Mouse (Mus musculus) testis, adult 2 months (tissue): Measurements from ENCODE around the gene Snu13. TPM values are rescaled to one million over a fixed set of nuclear protein-coding genes. Genes with fewer than 3 reads are reported as not detected.

Experiments
- H3K27ac ChIP-seq: fragments of 200-500 bp; 2 replicates; pipeline ENCODE4 v1.5.1; 2012; ENCODE audit warnings: low read depth, low read length; ENCODE audit not compliant: control insufficient read depth, insufficient read depth
- H3K27me3 ChIP-seq: fragments of 200-500 bp; 2 replicates; pipeline ENCODE4 v1.6.1; 2012; ENCODE audit warnings: mild to moderate bottlenecking, low read length, moderate library complexity; ENCODE audit not compliant: control insufficient read depth, insufficient read depth
- H3K36me3 ChIP-seq: fragments of 200-500 bp; 2 replicates; pipeline ENCODE4 v1.6.1; 2012; ENCODE audit warnings: mild to moderate bottlenecking, low read length; ENCODE audit not compliant: control insufficient read depth, insufficient read depth
- H3K4me1 ChIP-seq: fragments of 200-500 bp; 2 replicates; pipeline ENCODE4 v1.6.1; 2012; ENCODE audit warnings: low read length; ENCODE audit not compliant: control insufficient read depth, insufficient read depth
- H3K4me3 ChIP-seq: fragments of 200-500 bp; 2 replicates; pipeline ENCODE4 v1.5.1; 2012; ENCODE audit warnings: low read depth, mild to moderate bottlenecking, low read length, moderate library complexity, mixed read lengths; ENCODE audit not compliant: control insufficient read depth
- CTCF ChIP-seq: fragments of 200-500 bp; IDR thresholded peaks from 2 replicates; pipeline ENCODE4 v1.5.1; 2012; ENCODE audit warnings: low read depth, mild to moderate bottlenecking, inconsistent platforms, low read length, moderate library complexity; ENCODE audit not compliant: control insufficient read depth, insufficient read depth, insufficient replicate concordance
- POLR2A ChIP-seq: fragments of 200-500 bp; IDR thresholded peaks from 2 replicates; pipeline ENCODE4 v1.6.1; 2012; ENCODE audit warnings: low read depth, mild to moderate bottlenecking, inconsistent platforms, low read length, moderate library complexity; ENCODE audit not compliant: control insufficient read depth
- polyA plus RNA-seq: library from polyadenylated mRNA; depleted of rRNA; stranded (reverse); fragments of >200 nt; gene quantifications from 2 replicates; pipeline ENCODE4 v1.2.3, GENCODE M21; 2012; rRNA removed

Snu13 gene
- polyA plus RNA-seq: 68.8 and 72.0 TPM in 2 replicates

DNA sequence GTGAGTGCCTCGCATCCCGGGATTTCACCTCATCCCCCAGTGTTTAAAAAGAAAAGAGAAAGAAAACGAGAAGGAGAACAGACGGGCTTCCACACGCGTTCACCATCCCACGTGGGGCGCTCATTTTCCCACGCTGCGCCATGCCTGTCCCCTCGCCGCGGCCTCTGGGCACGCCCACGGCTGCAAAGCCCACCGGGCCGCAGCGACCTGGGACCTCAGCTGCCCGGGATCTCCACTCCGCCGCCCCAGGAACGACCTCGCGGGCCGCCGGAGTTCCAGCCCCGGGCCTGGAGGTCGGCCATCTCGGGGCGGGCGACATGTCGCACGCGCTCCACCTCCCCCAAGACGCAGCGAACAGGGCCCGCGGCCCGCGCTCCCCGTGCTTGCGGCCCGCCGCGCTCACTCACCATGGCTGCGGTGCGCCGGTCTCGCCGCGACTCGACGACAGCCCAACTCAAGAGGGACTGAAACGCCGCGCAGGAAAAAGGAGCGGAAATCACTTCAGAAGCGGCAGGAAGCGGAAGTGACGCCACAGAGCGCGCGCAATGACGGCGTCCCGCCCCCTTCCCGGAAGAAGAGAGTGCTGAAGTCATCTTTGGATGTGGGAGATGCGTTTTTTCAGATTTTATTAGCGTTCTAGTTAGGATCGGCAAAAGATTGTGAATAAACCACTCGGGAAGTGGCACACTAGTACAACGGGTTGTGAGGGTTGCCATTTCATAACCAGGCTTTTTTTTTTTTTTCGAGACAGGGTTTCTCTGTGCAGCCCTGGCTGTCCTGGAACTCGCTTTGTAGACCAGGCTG lies at the start of gene Snu13:
Snu13 (minus strand) TSS at position 519 of the 804 bp plus-strand sequence.
- TF ChIP-seq CTCF (no peak), POLR2A (peak; percentile 86)
- Histone ChIP-seq H3K27me3 (no peaks in the 10 kb centered on the region), H3K27ac (peak within 1 kb of the TSS; percentile 95), H3K36me3 (0 out of 2 replicates have a peak, but pooled peaks cover 2% of the 10 kb centered on the region), H3K4me1 (peaks cover 7% of the 10 kb centered on the region), H3K4me3 (peak within 1 kb of the TSS; percentile 95)

DNA sequence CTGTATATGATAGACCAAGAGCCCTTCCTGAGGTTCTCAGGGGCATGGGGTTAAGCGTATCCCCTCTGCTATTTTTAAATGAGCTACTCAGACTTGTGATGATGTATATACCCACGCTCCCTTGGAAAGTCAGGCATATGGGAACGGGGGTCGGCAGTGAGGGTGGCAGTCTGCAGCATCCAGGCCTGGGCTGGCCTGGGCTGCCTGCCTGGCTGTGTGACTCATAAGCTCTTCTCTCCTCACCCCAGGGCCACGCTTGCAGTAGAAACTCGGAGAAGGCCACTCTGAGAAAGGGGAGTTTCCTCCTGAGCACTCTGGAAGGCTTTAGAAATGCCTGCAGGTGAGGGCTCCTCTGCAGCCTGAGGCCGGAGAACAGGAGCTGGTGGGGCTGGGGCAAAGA lies 43.7 kb upstream of the Snu13 start:
- H3K27ac ChIP-seq: no peak overlapping the region
- no peaks in the 10 kb centered on the region for H3K4me1 ChIP-seq
- H3K36me3 ChIP-seq: no peaks in the 10 kb centered on the region
- no peak overlapping the region for H3K4me3 ChIP-seq
- TF ChIP-seq CTCF (no peak), POLR2A (no peak)
- H3K27me3 ChIP-seq: no peaks in the 10 kb centered on the region

DNA sequence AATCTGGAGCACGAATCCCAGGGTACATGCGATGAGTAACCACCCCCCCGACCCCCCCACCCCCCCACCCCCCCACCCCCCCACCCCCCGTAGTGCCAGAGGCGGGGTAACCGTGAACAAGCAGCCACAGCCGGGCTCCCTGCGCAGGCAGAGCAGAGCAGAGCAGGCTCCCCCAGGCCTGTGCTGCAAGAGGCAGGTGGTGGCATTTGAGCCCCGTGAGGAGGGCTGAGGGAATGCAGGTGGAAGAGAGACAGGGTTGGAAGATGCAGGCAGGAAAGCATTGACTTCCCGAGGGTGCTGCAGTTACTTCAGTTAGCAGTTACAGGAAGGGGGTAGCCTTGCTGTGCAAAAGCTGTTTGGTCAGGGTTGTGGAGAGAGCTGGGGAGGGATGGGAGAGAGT lies 39.9 kb upstream of the Snu13 start:
- no peak overlapping the region for H3K4me3 ChIP-seq
- TF ChIP-seq CTCF: no peak
- no peak for TF ChIP-seq POLR2A
- H3K36me3 ChIP-seq: no peaks in the 10 kb centered on the region
- no peak overlapping the region for H3K27ac ChIP-seq
- no peaks in the 10 kb centered on the region for H3K27me3 ChIP-seq
- H3K4me1 ChIP-seq: peaks cover 4% of the 10 kb centered on the region

DNA sequence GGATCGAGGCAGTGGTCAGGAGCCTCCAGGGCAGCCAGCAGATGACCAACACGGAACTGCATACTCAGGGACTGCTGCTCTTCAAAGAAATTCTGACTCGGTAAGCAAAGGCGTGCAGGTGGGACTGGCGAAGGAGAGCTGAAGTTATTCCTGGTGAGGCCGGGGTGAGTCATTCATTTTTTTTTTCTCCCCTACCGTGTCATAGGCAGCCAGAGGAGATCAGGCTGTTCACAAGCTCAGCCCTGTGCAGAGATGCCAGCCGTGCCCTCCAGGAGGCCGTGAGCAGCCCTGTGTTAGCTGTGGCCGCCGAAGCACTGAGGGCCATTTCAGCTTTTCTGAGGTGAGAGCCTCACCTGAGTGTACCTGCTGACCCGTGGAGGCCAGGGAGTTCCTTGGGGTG lies 38.7 kb upstream of the Snu13 start:
- Histone ChIP-seq H3K4me1 (peaks cover 11% of the 10 kb centered on the region), H3K27me3 (no peaks in the 10 kb centered on the region), H3K4me3 (no peak overlapping the region), H3K27ac (no peak overlapping the region), H3K36me3 (no peaks in the 10 kb centered on the region)
- TF ChIP-seq POLR2A: no peak
- TF ChIP-seq CTCF: no peak

DNA sequence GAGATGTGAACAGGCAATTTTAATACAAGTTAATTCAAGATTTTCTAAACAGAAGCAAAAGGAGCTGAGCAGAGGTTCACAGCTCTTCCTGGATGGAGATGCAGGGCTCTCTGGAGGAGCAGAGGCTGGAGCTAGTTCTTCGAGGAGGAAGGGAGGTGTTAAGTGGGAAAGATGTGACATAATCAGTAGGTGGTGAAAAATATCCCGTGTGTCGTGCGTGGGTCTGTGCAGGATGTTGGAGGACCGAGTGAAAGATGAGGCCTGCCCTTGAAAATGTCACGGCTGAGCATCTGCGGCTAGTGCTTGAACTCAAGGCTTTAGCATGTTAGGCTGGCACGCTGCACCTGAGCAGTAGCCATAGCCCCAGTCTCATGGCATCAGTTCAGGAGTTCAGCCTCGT lies 38.2 kb upstream of the Snu13 start:
- no peak overlapping the region for H3K4me3 ChIP-seq

DNA sequence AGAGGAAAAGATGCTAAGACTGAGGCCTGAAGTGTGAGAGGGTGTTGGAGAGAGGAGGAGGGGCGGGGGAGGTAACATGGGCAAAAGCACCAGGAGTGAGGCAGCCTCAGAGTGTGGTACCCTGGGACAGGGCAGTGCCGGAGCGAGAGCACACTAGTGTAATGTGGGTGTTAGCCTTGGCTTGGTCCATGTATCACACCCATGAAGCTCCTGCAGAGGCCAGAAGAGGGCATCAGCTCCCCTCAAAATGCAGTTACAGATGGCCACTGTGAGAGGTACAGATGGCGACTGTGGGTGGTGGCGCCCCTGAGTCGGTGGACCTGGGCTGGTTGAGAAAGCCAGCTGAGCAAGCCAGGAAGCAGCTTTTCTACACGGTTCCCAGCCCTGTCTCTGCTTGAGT lies 33.8 kb upstream of the Snu13 start:
- TF ChIP-seq POLR2A (no peak), CTCF (peak; percentile 30; the same call in 1 of the 2 replicates)
- Histone ChIP-seq H3K27ac (no peak overlapping the region), H3K36me3 (no peaks in the 10 kb centered on the region)

More for the DNA sequence above, 38.2 kb upstream of the Snu13 start:
- H3K27me3 ChIP-seq: no peaks in the 10 kb centered on the region
- TF ChIP-seq POLR2A: no peak
- TF ChIP-seq CTCF: no peak
- H3K27ac ChIP-seq: no peak overlapping the region
- no peaks in the 10 kb centered on the region for H3K36me3 ChIP-seq
- H3K4me1 ChIP-seq: peaks cover 11% of the 10 kb centered on the region

DNA sequence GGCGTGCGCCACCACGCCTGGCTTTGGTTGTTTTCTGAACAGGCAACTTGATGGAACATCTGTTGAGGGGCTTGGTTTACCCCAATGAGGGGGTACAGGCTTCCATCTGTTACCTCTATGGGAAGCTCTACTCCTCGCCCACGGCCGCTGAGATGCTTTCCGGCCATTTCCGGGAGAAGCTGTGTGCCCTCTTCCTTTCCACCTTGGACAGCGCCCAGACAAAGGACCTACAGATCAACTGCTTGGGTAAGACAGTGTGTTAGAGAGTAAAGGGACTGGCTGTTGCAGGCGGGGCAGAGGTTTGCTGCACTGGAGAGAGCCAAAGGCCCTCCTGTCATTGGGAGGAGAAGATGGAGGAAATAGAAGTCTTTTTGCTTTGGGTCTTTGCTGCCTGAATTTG lies 32.5 kb upstream of the Snu13 start:
- Histone ChIP-seq H3K36me3 (no peaks in the 10 kb centered on the region), H3K27me3 (no peaks in the 10 kb centered on the region), H3K4me3 (no peak overlapping the region), H3K4me1 (peaks cover 11% of the 10 kb centered on the region), H3K27ac (no peak overlapping the region)
- TF ChIP-seq POLR2A: no peak
- no peak for TF ChIP-seq CTCF

More for the DNA sequence above, 33.8 kb upstream of the Snu13 start:
- Histone ChIP-seq H3K4me3 (no peak overlapping the region), H3K4me1 (peaks cover 11% of the 10 kb centered on the region), H3K27me3 (no peaks in the 10 kb centered on the region)
